ENCODE assay signal across 16 mouse cellular contexts in genomic region chr6:5447546-5447945, GRCm38 (mm10). TPM values are rescaled to one million over a fixed set of nuclear protein-coding genes. Genes with fewer than 3 reads are reported as not detected.
DNase-seq lines count a peak whose midpoint lies in the region; ATAC-seq and TF ChIP-seq lines count a peak whose summit lies in the region.
"Had no signal": no experiment of that assay in that cellular context is flagged by ENCODE, and none has a peak within 500 bp of the region (broad histone marks: within the 10 kb centered on the region; RNA-seq: fewer than 3 reads in every experiment).

No protein-coding gene starts in this region.

- H3K36me3 ChIP-seq in forebrain, embryonic 13.5 days (ENCODE audit: poor library complexity, severe bottlenecking) = no peaks in the 10 kb centered on the region
- H3K36me3 ChIP-seq in heart, adult 2 months (ENCODE audit: control insufficient read depth, insufficient read depth, low read length) = no peaks in the 10 kb centered on the region
- H3K36me3 ChIP-seq: heart, embryonic 15.5 days had no signal

- no peak for TF ChIP-seq POLR2A in heart, adult 2 months (IDR thresholded peaks at IDR 0.05; ENCODE audit: insufficient read depth, low read depth, low read length)

- H3K4me2 ChIP-seq in forebrain, embryonic 13.5 days = 0 out of 2 replicates have a peak overlapping the region, but pooled peaks have one; percentile 1
- H3K4me2 ChIP-seq: heart, embryonic 15.5 days had no signal

- no peaks in the 10 kb centered on the region for H3K27me3 ChIP-seq in forebrain, embryonic 13.5 days
- H3K27me3 ChIP-seq in heart, adult 2 months (ENCODE audit: control insufficient read depth, insufficient read depth, low read length) = no peaks in the 10 kb centered on the region
- H3K27me3 ChIP-seq: CH12.LX; heart, embryonic 15.5 days had no signal

- H3K27ac ChIP-seq in forebrain, embryonic 13.5 days = no peak overlapping the region; the same call in 1 of the 2 replicates
- H3K27ac ChIP-seq in heart, adult 2 months = no peak overlapping the region
- H3K27ac ChIP-seq: heart, embryonic 15.5 days had no signal

- DNase-seq in left cerebral cortex, adult 11 months (ENCODE audit: low spot score) = peak; percentile 34
- no peak for DNase-seq in left cerebral cortex, postnatal 36 days (ENCODE audit: low spot score in 2 of 2)
- DNase-seq in brain, adult 2 months (ENCODE audit: low read depth, low spot score) = peak; percentile 82
- peak; percentile 9 for DNase-seq in mesoderm, embryonic 11.5 days (ENCODE audit: low read depth, low spot score)
- no peak for DNase-seq in heart, adult 2 months
- no peak for DNase-seq in yolk sac, embryonic 10.5 days (ENCODE audit: low spot score)
- DNase-seq in MN1 (ENCODE audit: low spot score) = no peak
- DNase-seq: cerebellum, adult 18-20 months; kidney, adult 8-10 months; lung, adult 2 months; thymus, postnatal 36 days had no signal

- intact Hi-C loops in left cerebral cortex, postnatal 36 days (cut with DNase I) = no loop called here
- intact Hi-C loops in heart, adult 2 months (cut with DNase I) = no loop called here

- no peak overlapping the region for H3K4me3 ChIP-seq in forebrain, embryonic 13.5 days
- H3K4me3 ChIP-seq in heart, adult 2 months = no peak overlapping the region
- H3K4me3 ChIP-seq: heart, embryonic 15.5 days; myocyte had no signal

- peaks cover 23% of the 10 kb centered on the region for H3K4me1 ChIP-seq in forebrain, embryonic 13.5 days
- H3K4me1 ChIP-seq in heart, adult 2 months (ENCODE audit: control insufficient read depth, insufficient read depth, low read length) = peaks cover 4% of the 10 kb centered on the region; the same call in 1 of the 2 replicates

- no peaks in the 10 kb centered on the region for H3K79me2 ChIP-seq in heart, adult 2 months (replicated peaks; ENCODE audit: control insufficient read depth, insufficient read depth, low read length)

- no peaks in the 10 kb centered on the region for H3K9me3 ChIP-seq in forebrain, embryonic 13.5 days (replicated peaks)
- H3K9me3 ChIP-seq: heart, embryonic 15.5 days had no signal

- peak; percentile 77 for ATAC-seq in forebrain, embryonic 13.5 days
- ATAC-seq: activated CD4-positive, CD25-positive, alpha-beta regulatory T cell, adult 4 months had no signal

- H3K9ac ChIP-seq in forebrain, embryonic 13.5 days = no peak overlapping the region
- no peak overlapping the region for H3K9ac ChIP-seq in heart, adult 2 months (ENCODE audit: low read depth, low read length)
- H3K9ac ChIP-seq: heart, embryonic 15.5 days had no signal

- no peak for TF ChIP-seq EP300 in heart, adult 2 months (IDR thresholded peaks at IDR 0.05; ENCODE audit: insufficient read depth, low read depth, low read length)

- no peak for TF ChIP-seq CTCF in heart, adult 2 months (IDR thresholded peaks at IDR 0.05)

- 18% methylated on average over 6 of the region's 6 CpGs for WGBS in forebrain, embryonic 13.5 days
- WGBS in heart, adult 2 months = 83% methylated on average over 6 of the region's 6 CpGs

RNA-seq across cellular contexts. Expression of gene Pdk4, which starts 48.6 kb away (rescaled TPM):
- 10 to 100 TPM in 1 of 2 experiments, 1 to 10 TPM in 1; 9.4 to 10.4 TPM for total RNA-seq in left cerebral cortex, postnatal 36 days (2021)
- 0.88 and 0.92 TPM in 2 replicates for polyA plus RNA-seq in forebrain, embryonic 13.5 days (2015; fragmentation: Nextera tagmentation; extraction: Ambion mirVana)
- 100 to 1,000 TPM; 267 to 633 TPM for total RNA-seq in heart, adult 2 months (2021)
- 163 and 258 TPM in 2 replicates for polyA plus RNA-seq in heart, adult 2 months (2012; rRNA removed)
- total RNA-seq: CH12.LX had no signal
- polyA plus RNA-seq: activated CD4-positive, CD25-positive, alpha-beta regulatory T cell, adult 4 months had no signal

Comparison
In these comparisons a context has a peak if more than half of its experiments do, and no peak if none do; other contexts are left out.
1. DNase-seq: peak in left cerebral cortex, adult 11 months (single experiment), brain, adult 2 months (single experiment) and mesoderm, embryonic 11.5 days (single experiment); none in left cerebral cortex, postnatal 36 days (0 of 2), heart, adult 2 months (0 of 2), yolk sac, embryonic 10.5 days (single experiment) and MN1 (single experiment).
2. RNA of gene Pdk4, which starts 48.6 kb away (total RNA-seq): 267 to 633 TPM in heart, adult 2 months; 9.4 to 10.4 TPM in left cerebral cortex, postnatal 36 days; every median in the first group is over 10 times any median in the second.